Mouse (Mus musculus): ENCODE data around the gene Hist1h4j.

- no peak for TF ChIP-seq CTCF (IDR thresholded peaks at IDR 0.05; ENCODE audit: low read depth)
- TF ChIP-seq EP300 (IDR thresholded peaks at IDR 0.05; ENCODE audit: low read depth) = no peak
Observed at GRCm38 (mm10) chr13:21706669-21707068, 28.2 kb upstream of the Hist1h4j start.

Data from heart, postnatal 0 days (tissue).